In genomic region chr7:102618118-102618517, GRCm38 (mm10) we compare ENCODE assay signal across 25 mouse cellular contexts. TPM values are rescaled to one million over a fixed set of nuclear protein-coding genes. Genes with fewer than 3 reads are reported as not detected.
"Had no signal": no experiment of that assay in that cellular context is flagged by ENCODE, and none has a peak within 500 bp of the region (broad histone marks: within the 10 kb centered on the region; RNA-seq: fewer than 3 reads in every experiment).

Olfr553 (minus strand) TSS chr7:102618218.

- H3K36me3 ChIP-seq: neural tube, embryonic 13.5 days; neural tube, embryonic 15.5 days; stomach, embryonic 15.5 days had no signal

- DNase-seq: retina, postnatal 1 day; right cerebral cortex, adult 18-20 months; right cerebral cortex, postnatal 14 days; right cerebral cortex, postnatal 25 days; right cerebral cortex, postnatal 4 days; spleen, adult 18-20 months; thymus, adult 18-20 months; thymus, adult 2 months; thymus, postnatal 14 days; thymus, postnatal 25 days; thymus, postnatal 36 days; thymus, postnatal 4 days had no signal

- H3K9ac ChIP-seq: neural tube, embryonic 13.5 days; neural tube, embryonic 15.5 days; stomach, embryonic 15.5 days had no signal

- H3K4me1 ChIP-seq: neural tube, embryonic 13.5 days; neural tube, embryonic 15.5 days; stomach, embryonic 15.5 days had no signal

- H3K9me3 ChIP-seq: neural tube, embryonic 13.5 days; neural tube, embryonic 15.5 days; stomach, embryonic 15.5 days had no signal

- H3K27ac ChIP-seq: neural tube, embryonic 13.5 days; neural tube, embryonic 15.5 days; stomach, embryonic 15.5 days; stomach, postnatal 0 days had no signal

- H3K27me3 ChIP-seq: neural tube, embryonic 13.5 days; neural tube, embryonic 15.5 days; stomach, embryonic 15.5 days had no signal

- H3K4me3 ChIP-seq: neural tube, embryonic 13.5 days; neural tube, embryonic 15.5 days; stomach, embryonic 15.5 days had no signal

RNA-seq across cellular contexts. Expression of gene Olfr553, which starts in this region (rescaled TPM):
- total RNA-seq: neutrophil, adult 5-6 weeks had no signal
- polyA plus RNA-seq: neural tube, embryonic 13.5 days; neural tube, embryonic 14.5 days; neural tube, embryonic 15.5 days; small intestine, adult 2 months; spleen, adult 2 months; stomach, embryonic 14.5 days; stomach, embryonic 15.5 days; stomach, embryonic 16.5 days; stomach, postnatal 0 days; testis, adult 2 months; thymus, adult 2 months; thymus, postnatal 0 days; urinary bladder, adult 2 months had no signal
